Mouse (Mus musculus): ENCODE measurements around the gene Crlf1. TPM values are rescaled to one million over a fixed set of nuclear protein-coding genes. Genes with fewer than 3 reads are reported as not detected.

The Crlf1 gene
- polyA plus RNA-seq, 1 experiment from 2014 or later: 5.8 TPM

- no peak overlapping the region for H3K4me3 ChIP-seq (ENCODE audit: low read depth, low read length)
- no peaks in the 10 kb centered on the region for H3K9me3 ChIP-seq (ENCODE audit: control insufficient read depth, low read length)
- no peak for DNase-seq (ENCODE audit: low spot score)
- no peaks in the 10 kb centered on the region for H3K27me3 ChIP-seq (ENCODE audit: control insufficient read depth, insufficient read depth, low read length)
- H3K4me1 ChIP-seq (replicated peaks; ENCODE audit: control insufficient read depth, insufficient read depth): no peaks in the 10 kb centered on the region
- no peak for ATAC-seq (ENCODE audit: low FRiP score, low TSS enrichment)
- H3K9ac ChIP-seq (ENCODE audit: low read length): no peak overlapping the region
- no peak overlapping the region for H3K4me2 ChIP-seq (replicated peaks; ENCODE audit: low read depth)
- TF ChIP-seq CTCF (IDR thresholded peaks at IDR 0.05; ENCODE audit: low read depth): no peak
- TF ChIP-seq EP300 (optimal IDR thresholded peaks at IDR 0.05): no peak
- H3K27ac ChIP-seq (replicated peaks): no peak overlapping the region
- H3K36me3 ChIP-seq (ENCODE audit: control insufficient read depth, insufficient read depth, low read length): no peaks in the 10 kb centered on the region; the same call in 1 of the 2 replicates
- 66% methylated on average over 2 of the region's 2 CpGs for WGBS
Observed at GRCm38 (mm10) chr8:70469938-70470337, 23.0 kb upstream of the Crlf1 start.

DNA sequence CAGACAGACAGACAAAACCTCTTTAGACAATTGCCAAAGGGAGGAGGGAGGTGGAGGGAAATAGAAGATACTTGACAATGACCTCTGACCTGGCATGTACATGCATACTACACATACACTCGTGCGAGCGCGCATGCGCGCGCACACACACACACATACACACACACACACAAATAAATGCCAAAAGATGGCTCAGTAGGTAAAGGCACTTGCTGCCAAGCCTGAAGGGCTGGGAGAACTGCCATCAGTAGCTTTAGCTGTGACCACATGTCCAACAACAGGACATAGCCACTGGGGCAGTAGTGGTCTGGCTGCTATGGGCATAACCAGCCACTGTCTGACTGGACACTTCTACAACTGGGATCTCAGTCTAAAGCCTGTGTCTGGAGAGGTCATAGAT lies 21.1 kb upstream of the Crlf1 start:
- DNase-seq (ENCODE audit: low spot score) (no peak), ATAC-seq (ENCODE audit: low FRiP score, low TSS enrichment) (no peak)
- Histone ChIP-seq H3K4me3 (ENCODE audit: low read depth, low read length) (no peak overlapping the region), H3K4me1 (replicated peaks; ENCODE audit: control insufficient read depth, insufficient read depth) (no peaks in the 10 kb centered on the region), H3K36me3 (ENCODE audit: control insufficient read depth, insufficient read depth, low read length) (no peaks in the 10 kb centered on the region; the same call in 1 of the 2 replicates), H3K9me3 (ENCODE audit: control insufficient read depth, low read length) (no peaks in the 10 kb centered on the region), H3K27me3 (ENCODE audit: control insufficient read depth, insufficient read depth, low read length) (no peaks in the 10 kb centered on the region), H3K27ac (replicated peaks) (no peak overlapping the region), H3K9ac (ENCODE audit: low read length) (no peak overlapping the region), H3K4me2 (replicated peaks; ENCODE audit: low read depth) (no peak overlapping the region)
- no peak for TF ChIP-seq CTCF (IDR thresholded peaks at IDR 0.05; ENCODE audit: low read depth)
- TF ChIP-seq EP300 (optimal IDR thresholded peaks at IDR 0.05): no peak
- WGBS: 92% methylated on average over 7 of the region's 7 CpGs

GRCm38 (mm10) chr8:70476333-70477268 lies 16.4 kb upstream of the Crlf1 start, which contains the start of gene Klhl26:
Gene Klhl26 (minus strand): TSS chr8:70476968.
- TF ChIP-seq EP300 (optimal IDR thresholded peaks at IDR 0.05) (no peak), CTCF (IDR thresholded peaks at IDR 0.05; ENCODE audit: low read depth) (no peak)
- Histone ChIP-seq H3K4me3 (ENCODE audit: low read depth, low read length) (peak within 1 kb of the TSS; percentile 83), H3K9ac (ENCODE audit: low read length) (peak within 1 kb of the TSS; percentile 90), H3K4me1 (replicated peaks; ENCODE audit: control insufficient read depth, insufficient read depth) (0 out of 2 replicates have a peak, but pooled peaks cover 2% of the 10 kb centered on the region), H3K4me2 (replicated peaks; ENCODE audit: low read depth) (peak within 1 kb of the TSS; percentile 98), H3K9me3 (ENCODE audit: control insufficient read depth, low read length) (no peaks in the 10 kb centered on the region), H3K36me3 (ENCODE audit: control insufficient read depth, insufficient read depth, low read length) (no peaks in the 10 kb centered on the region), H3K27ac (replicated peaks) (peak within 1 kb of the TSS; percentile 71), H3K27me3 (ENCODE audit: control insufficient read depth, insufficient read depth, low read length) (no peaks in the 10 kb centered on the region)
- peak; percentile 95 for ATAC-seq (ENCODE audit: low FRiP score, low TSS enrichment)
- WGBS: under 1% methylated on average over 50 of the region's 53 CpGs
- peak; percentile 99 for DNase-seq (ENCODE audit: low spot score)

DNA sequence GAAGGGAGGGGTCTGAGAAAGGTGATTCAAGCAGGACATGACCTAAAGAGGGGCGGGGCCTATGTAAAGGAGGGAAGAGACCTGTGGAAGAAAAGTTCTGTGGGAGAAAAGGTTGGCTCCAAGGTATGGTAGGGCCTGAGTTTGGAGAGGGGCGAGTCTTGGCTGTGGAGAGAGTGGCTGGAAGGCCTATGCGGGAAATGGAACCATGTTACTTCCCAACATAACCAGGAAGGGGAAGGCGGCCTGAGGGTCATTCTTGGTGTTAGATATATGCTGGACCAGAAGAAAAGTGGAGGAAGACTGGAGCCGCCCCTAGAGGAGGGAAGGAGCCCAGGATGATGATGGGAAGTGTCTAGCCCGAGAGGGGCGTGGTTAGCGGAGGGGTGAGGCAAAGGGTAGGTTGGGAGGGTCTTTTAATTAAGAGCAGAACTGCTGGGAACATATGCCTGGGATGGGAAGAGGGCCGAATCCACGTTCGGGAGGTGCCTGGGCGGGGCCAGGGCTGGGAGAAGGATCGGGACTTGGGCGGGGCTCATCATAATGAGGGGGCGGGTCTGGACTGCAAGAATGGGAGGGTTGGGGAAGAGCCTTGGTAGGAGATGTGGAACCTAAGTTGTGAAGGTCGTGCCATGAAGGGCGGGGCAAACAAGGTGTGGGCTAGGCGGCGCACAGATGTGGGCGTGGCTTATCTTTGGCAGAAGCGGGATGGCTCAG lies 15.5 kb upstream of the Crlf1 start:
- no peaks in the 10 kb centered on the region for H3K9me3 ChIP-seq (ENCODE audit: control insufficient read depth, low read length)
- H3K9ac ChIP-seq (ENCODE audit: low read length): peak overlapping the region; percentile 35; the same call in 1 of the 2 replicates
- peak overlapping the region; percentile 83 for H3K4me3 ChIP-seq (ENCODE audit: low read depth, low read length)
- TF ChIP-seq CTCF (IDR thresholded peaks at IDR 0.05; ENCODE audit: low read depth) (no peak; the same call in 1 of the 2 replicates), EP300 (optimal IDR thresholded peaks at IDR 0.05) (no peak)
- ATAC-seq (ENCODE audit: low FRiP score, low TSS enrichment) (peak; percentile 25), DNase-seq (ENCODE audit: low spot score) (peak; percentile 61)
- H3K27ac ChIP-seq (replicated peaks): peak overlapping the region; percentile 53
- H3K4me1 ChIP-seq (replicated peaks; ENCODE audit: control insufficient read depth, insufficient read depth): 0 out of 2 replicates have a peak, but pooled peaks cover 2% of the 10 kb centered on the region
- H3K4me2 ChIP-seq (replicated peaks; ENCODE audit: low read depth): peak overlapping the region; percentile 98
- 4% methylated on average over 21 of the region's 21 CpGs for WGBS
- H3K36me3 ChIP-seq (ENCODE audit: control insufficient read depth, insufficient read depth, low read length): no peaks in the 10 kb centered on the region
- H3K27me3 ChIP-seq (ENCODE audit: control insufficient read depth, insufficient read depth, low read length): no peaks in the 10 kb centered on the region

DNA sequence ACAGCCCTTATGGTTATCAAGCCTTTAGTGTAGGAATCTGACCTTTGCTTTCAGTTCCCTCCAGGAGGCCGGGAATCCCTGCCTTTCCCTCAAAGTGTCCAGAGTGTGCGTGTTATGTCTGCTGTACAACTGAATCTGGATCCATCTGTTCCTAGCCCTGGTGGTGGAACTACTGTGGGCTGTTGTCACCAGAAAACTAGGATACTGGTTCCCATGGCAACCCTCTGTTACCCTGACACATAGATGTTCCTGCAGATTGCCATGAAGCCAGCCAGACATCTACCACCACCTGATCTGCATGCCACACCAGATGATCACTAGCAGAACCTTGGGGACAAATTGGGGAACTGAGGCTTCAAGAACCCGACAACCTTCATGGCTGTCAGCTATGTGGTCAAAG lies 11.1 kb upstream of the Crlf1 start:
- 81% methylated on average over 3 of the region's 3 CpGs for WGBS
- ATAC-seq (ENCODE audit: low FRiP score, low TSS enrichment): no peak

More for the DNA sequence above, 11.1 kb upstream of the Crlf1 start:
- DNase-seq (ENCODE audit: low spot score): no peak
- Histone ChIP-seq H3K9me3 (ENCODE audit: control insufficient read depth, low read length) (no peaks in the 10 kb centered on the region), H3K9ac (ENCODE audit: low read length) (no peak overlapping the region), H3K4me3 (ENCODE audit: low read depth, low read length) (no peak overlapping the region), H3K4me1 (replicated peaks; ENCODE audit: control insufficient read depth, insufficient read depth) (0 out of 2 replicates have a peak, but pooled peaks cover 2% of the 10 kb centered on the region), H3K27me3 (ENCODE audit: control insufficient read depth, insufficient read depth, low read length) (peaks cover under 1% of the 10 kb centered on the region; the same call in 1 of the 2 replicates), H3K27ac (replicated peaks) (no peak overlapping the region), H3K36me3 (ENCODE audit: control insufficient read depth, insufficient read depth, low read length) (no peaks in the 10 kb centered on the region), H3K4me2 (replicated peaks; ENCODE audit: low read depth) (no peak overlapping the region)
- no peak for TF ChIP-seq CTCF (IDR thresholded peaks at IDR 0.05; ENCODE audit: low read depth)
- no peak for TF ChIP-seq EP300 (optimal IDR thresholded peaks at IDR 0.05)
